Mouse (Mus musculus): ENCODE data around the gene Rfc4.

Rfc4 gene

GRCm38 (mm10) chr16:23135421-23136149, 8.0 kb upstream of the Rfc4 start:
- DNase-seq (ENCODE audit: low spot score): no peak

DNA sequence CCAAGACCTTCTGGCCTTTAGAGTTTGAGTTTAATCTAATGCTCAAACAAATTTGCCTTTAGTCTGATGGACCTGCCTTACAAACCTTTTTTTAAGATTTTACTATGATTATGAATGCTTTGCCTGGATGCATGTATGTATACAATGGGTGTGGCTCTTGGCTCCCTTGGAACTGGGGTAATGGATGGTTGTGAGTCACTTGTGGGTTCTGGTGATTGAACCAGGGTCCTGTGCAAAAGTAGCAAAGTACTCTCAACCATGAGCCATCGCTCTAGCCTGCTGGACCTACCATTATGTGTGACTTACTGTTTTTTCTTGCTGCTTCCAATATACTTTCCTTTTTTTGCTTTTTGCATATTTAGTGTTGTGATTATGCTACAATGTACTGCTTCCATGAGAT, 4.8 kb upstream of the Rfc4 start:
- no peak for DNase-seq (ENCODE audit: low spot score)

DNA sequence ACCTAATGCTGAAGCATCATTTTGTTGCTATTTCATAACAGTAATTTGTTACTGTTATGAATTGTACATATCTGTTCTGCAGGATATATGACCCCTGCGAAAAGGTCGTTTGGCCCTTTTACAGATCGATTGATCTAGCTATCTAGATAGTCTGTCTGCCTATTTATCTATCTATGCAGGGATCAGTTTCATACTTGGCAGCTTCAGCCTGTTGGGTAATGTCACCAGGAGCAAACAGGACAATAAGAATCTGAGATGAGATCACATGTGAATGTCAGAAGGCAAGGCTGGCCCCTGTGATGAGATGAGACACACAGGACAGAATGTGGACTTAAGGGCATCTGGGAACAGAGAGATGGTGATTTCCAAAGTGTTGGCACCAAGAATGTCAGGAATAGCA, 2.8 kb upstream of the Rfc4 start:
- DNase-seq (ENCODE audit: low spot score): no peak

GRCm38 (mm10) chr16:23127311-23127672, 245 bp downstream of the Rfc4 start:
- no peak for DNase-seq (ENCODE audit: low spot score)

DNA sequence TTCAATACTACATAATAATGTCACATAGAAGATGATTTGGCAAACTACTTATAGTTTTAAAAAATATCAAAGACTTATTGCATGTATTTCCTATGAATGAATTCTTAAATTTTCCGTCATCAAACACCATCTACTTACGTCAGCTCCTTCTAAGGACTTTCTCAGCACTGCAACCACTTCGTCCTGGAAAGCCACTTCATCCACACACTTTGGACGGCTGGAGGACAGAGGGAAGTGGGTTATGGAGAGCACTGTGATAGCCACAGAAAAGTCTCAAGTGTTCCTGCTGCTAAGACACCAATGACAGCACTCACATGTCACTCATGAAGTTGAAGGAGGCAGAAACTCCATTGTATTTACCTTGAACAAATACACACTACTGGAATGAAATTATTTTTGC, 3.1 kb downstream of the Rfc4 start:
- DNase-seq (ENCODE audit: low spot score): no peak

- no peak for DNase-seq (ENCODE audit: low spot score)
Measured at GRCm38 (mm10) chr16:23123104-23123503, 4.4 kb downstream of the Rfc4 start.

DNA sequence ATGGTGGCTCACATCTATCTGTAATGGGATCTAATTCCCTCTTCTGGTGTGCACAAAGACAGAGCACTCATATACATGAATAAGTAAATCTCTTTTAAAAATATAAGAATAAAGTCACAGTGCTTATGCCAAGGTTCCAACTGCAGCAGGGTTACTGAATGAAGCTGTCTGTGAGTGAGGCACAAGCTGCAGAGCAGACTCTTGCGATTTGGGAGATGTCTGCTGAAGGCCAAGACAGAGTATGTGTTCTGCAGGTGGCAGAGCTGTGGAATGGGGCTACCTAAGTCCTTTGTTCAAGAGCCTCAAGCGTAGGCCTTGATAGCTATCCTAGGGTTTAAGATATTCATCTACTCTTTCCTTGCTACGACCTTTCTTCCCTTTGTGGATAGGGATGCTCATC, 5.1 kb downstream of the Rfc4 start:
- DNase-seq (ENCODE audit: low spot score): no peak

DNA sequence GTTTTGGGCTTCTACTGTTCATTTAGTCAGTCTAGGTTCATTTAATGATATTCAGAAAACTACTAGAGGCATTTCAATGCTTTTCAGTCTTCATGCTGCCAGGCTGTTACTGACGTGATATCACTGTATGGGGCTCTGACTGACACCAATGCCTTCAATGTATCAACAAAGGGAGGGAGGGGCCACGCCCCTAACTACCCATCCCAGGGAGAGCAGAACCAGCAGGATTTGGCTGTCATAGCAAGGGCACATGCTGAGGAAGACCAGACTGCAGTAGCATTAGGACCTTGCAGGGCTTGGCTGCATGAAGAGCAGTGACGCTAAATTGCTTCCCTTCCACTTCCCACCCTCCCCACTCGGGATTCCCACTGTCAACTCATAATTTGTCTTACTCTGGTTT, 10.4 kb downstream of the Rfc4 start:
- no peak for DNase-seq (ENCODE audit: low spot score)

DNA sequence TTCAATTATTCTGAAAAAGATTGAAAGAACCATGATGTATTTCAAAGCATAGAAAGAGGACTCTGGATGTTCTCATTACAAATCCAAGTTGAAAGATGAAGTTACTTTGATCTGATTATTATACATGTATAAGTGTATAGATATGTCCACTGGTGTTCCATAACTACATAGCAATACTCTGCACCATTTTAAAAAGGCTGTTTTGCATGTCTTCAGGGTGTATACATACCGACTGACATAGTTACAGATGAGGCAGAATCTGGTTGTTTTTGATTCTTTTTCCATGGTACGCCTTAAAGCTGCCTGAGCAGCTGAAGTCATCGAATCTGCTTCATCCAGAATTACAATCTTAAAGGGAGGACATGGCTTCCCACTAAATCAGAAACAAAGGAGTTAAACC, 12.1 kb downstream of the Rfc4 start:
- DNase-seq (ENCODE audit: low spot score): no peak

- DNase-seq (ENCODE audit: low spot score): no peak
Measured at GRCm38 (mm10) chr16:23114339-23115171, 13.0 kb downstream of the Rfc4 start.

GRCm38 (mm10) chr16:23113903-23114302, 13.6 kb downstream of the Rfc4 start:
- DNase-seq (ENCODE audit: low spot score): no peak

- DNase-seq (ENCODE audit: low spot score): no peak
Measured at GRCm38 (mm10) chr16:23112861-23113435, 14.6 kb downstream of the Rfc4 start.

DNA sequence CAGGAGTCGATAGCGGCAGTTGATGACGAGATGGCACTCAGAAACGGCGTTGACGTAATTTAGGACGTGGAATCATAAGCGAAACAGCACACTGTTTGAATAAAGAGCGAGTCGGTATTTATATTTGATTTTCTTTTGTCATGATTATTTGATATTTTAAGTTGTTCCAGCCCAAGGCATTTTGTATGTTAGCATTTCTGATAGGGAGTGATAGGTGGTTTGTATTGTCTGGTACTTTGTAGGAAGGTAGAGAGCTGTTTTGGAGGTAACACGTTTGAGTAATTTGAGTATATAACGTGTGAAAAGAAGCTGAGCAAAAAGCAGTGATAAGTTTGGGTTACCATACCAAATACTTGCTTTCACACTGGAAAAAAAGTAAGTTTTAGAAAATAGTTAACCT, 15.2 kb downstream of the Rfc4 start:
- no peak for DNase-seq (ENCODE audit: low spot score)

- DNase-seq (ENCODE audit: low spot score): no peak
Measured at GRCm38 (mm10) chr16:23109350-23110280, 17.9 kb downstream of the Rfc4 start.

- DNase-seq (ENCODE audit: low spot score): no peak
Measured at GRCm38 (mm10) chr16:23108943-23109342, 18.6 kb downstream of the Rfc4 start.

GRCm38 (mm10) chr16:23107946-23108759, 19.4 kb downstream of the Rfc4 start:
- DNase-seq (ENCODE audit: low spot score): peak; percentile 65

GRCm38 (mm10) chr16:23107231-23107942, 20.1 kb downstream of the Rfc4 start, which contains the start of gene Eif4a2:
Eif4a2 (plus strand) TSS chr16:23107444.
- peak; percentile 84 for DNase-seq (ENCODE audit: low spot score)

- no peak for DNase-seq (ENCODE audit: low spot score)
Measured at GRCm38 (mm10) chr16:23106121-23106520, 21.4 kb downstream of the Rfc4 start.

DNA sequence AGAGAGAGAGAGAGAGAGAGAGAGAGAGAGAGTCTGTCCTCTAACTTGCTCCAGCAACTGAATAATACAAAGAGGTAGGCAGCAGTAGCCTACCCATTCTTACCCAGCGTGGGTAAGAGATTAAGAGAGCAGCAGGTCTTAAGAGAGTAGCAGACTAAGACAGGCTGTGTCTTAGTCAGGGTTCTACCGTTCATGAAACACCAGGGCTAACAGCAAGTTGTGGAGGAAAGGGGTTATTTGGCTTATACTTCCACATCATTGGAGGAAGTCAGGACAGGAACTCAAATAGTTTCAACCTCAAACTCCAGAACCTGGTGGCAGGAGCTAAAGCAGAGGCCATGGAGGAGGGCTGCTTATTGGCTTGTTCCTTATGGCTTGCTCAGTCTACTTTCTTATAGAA, 23.7 kb downstream of the Rfc4 start:
- DNase-seq (ENCODE audit: low spot score): no peak

GRCm38 (mm10) chr16:23103038-23103745, 24.3 kb downstream of the Rfc4 start:
- DNase-seq (ENCODE audit: low spot score): no peak

Data from ovary, adult 18-20 months (tissue).